Mouse (Mus musculus) heart, adult 2 months (tissue): ENCODE results near the gene Clec2g.

ENCODE experiments used
- CTCF ChIP-seq: fragments of 200-600 bp; IDR thresholded peaks from 2 replicates; pipeline ENCODE4 v1.8.1; 2022; ENCODE audit warnings: antibody characterized with exemption, mild to moderate bottlenecking, moderate library complexity
- EP300 ChIP-seq: fragments of 200-500 bp; IDR thresholded peaks from 2 replicates; pipeline ENCODE4 v1.6.1; 2011; ENCODE audit warnings: low read depth, low read length, control low read depth; ENCODE audit not compliant: insufficient read depth
- POLR2A ChIP-seq: fragments of 200-500 bp; IDR thresholded peaks from 2 replicates; pipeline ENCODE4 v1.6.1; 2011; ENCODE audit warnings: mild to moderate bottlenecking, low read depth, low read length, control low read depth; ENCODE audit not compliant: insufficient read depth

- no peak for TF ChIP-seq CTCF
- no peak for TF ChIP-seq POLR2A
- no peak for TF ChIP-seq EP300
Measured at GRCm38 (mm10) chr6:128971394-128972039, 37.3 kb downstream of the Clec2g start.
